Mouse (Mus musculus) E14TG2a.4 (cell line): ENCODE data around the gene Gabarapl2.
A peak's percentile ranks its signal among the peaks of the same experiment; 100 is the strongest.

ENCODE experiments used
- H3K27me3 ChIP-seq: 2 replicates; pipeline ENCODE4 v1.6.1; 2014; ENCODE audit warnings: low read length, control low read depth; ENCODE audit not compliant: insufficient read depth
- H3K36me3 ChIP-seq: 2 replicates; pipeline ENCODE4 v1.6.1; 2014; ENCODE audit warnings: low read length, control low read depth; ENCODE audit not compliant: insufficient read depth
- H3K4me1 ChIP-seq: replicated peaks from 2 replicates; pipeline ENCODE4 v1.6.1; 2014; ENCODE audit warnings: low read depth, low read length, control low read depth
- H3K4me3 ChIP-seq: replicated peaks from 2 replicates; pipeline ENCODE4 v1.5.1; 2014; ENCODE audit warnings: mild to moderate bottlenecking, low read length
- H3K9me3 ChIP-seq: 2 replicates; pipeline ENCODE4 v1.6.1; 2014; ENCODE audit warnings: low read length, control low read depth
- CTCF ChIP-seq: conservative IDR thresholded peaks from 2 replicates; pipeline ENCODE4 v1.5.1; 2014; ENCODE audit warnings: low read length
- NANOG ChIP-seq: IDR thresholded peaks from 2 replicates; pipeline ENCODE4 v1.6.1; 2014; ENCODE audit warnings: borderline replicate concordance, low read length, mixed read lengths
- POU5F1 ChIP-seq: IDR thresholded peaks from 2 replicates; pipeline ENCODE4 v1.6.1; 2014; ENCODE audit warnings: low read length, borderline replicate concordance

Gabarapl2 gene

DNA sequence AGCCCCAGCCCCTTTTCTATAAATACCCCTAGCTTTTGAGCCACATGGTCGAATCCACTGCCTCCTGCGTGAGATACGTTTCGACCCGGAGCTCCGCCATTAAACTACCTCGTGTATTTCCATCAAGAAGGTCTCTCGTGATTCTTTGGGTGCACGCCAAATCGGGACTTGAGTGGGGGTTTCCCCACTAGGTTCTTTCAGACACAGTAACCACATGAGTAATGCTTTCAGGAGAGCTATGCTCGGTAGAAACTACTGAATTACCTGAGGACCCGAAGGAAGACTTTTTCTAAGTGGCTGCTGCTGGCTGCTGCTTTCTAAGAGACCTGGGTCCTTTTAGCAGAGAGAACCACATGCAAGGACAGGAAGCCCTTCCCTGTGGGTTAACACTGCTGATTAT lies 33.6 kb downstream of the Gabarapl2 start:
- peaks cover 16% of the 10 kb centered on the region for H3K9me3 ChIP-seq
- H3K36me3 ChIP-seq, result peaks cover 89% of the 10 kb centered on the region
- no peaks in the 10 kb centered on the region for H3K27me3 ChIP-seq
- H3K4me3 ChIP-seq, result no peak overlapping the region
- TF ChIP-seq NANOG, result no peak
- TF ChIP-seq POU5F1, result no peak
- TF ChIP-seq CTCF, result no peak
- peaks cover 43% of the 10 kb centered on the region for H3K4me1 ChIP-seq

DNA sequence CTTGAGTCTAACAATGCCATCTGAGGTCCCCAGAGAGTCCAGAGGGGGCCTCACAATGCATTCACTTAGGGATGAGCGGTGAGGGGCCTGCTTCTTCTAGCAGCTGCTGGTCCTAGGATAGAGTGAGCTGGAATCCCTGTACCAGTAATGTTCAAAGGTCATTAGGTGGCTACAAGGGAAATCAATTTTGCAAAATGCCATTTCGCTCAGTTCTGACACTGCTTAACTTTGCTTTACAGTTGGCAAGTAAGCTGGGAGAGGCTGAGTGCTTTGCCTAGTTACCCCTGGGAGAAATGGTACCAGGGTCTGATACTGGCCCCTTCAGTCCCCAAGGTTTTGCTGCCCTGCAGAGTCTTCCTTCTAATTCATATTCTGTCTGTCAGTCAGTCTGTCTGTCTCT lies 35.2 kb downstream of the Gabarapl2 start:
- Histone ChIP-seq H3K4me1 (peaks cover 28% of the 10 kb centered on the region), H3K27me3 (no peaks in the 10 kb centered on the region), H3K9me3 (peaks cover 16% of the 10 kb centered on the region), H3K36me3 (peaks cover 96% of the 10 kb centered on the region), H3K4me3 (no peak overlapping the region)
- no peak for TF ChIP-seq CTCF
- TF ChIP-seq POU5F1, result no peak
- no peak for TF ChIP-seq NANOG

DNA sequence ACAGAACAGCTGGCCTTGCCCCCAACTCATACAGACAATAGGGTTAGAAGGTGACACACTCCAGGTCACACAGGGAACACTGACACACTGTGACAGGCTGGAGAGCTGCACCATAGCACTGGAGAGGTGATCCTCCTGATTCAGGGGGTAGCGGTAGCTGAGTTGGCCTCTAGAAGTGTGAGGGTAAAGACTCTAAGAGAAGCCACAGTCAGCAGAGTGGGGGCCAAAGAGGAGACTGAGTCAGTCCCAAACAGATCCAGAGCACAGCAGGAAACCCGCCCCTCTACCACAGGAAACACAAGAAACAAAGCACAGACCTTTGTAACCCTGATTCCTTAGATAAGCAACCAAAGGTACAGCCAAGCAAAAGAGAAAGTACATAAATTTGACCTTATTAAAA lies 35.8 kb downstream of the Gabarapl2 start:
- H3K27me3 ChIP-seq, result no peaks in the 10 kb centered on the region
- H3K36me3 ChIP-seq, result peaks cover 95% of the 10 kb centered on the region
- H3K4me1 ChIP-seq, result peaks cover 28% of the 10 kb centered on the region
- no peak overlapping the region for H3K4me3 ChIP-seq
- peaks cover 16% of the 10 kb centered on the region for H3K9me3 ChIP-seq
- TF ChIP-seq CTCF, result no peak
- no peak for TF ChIP-seq NANOG
- no peak for TF ChIP-seq POU5F1

GRCm38 (mm10) chr8:111978147-111978546 lies 37.6 kb downstream of the Gabarapl2 start:
- peaks cover 15% of the 10 kb centered on the region for H3K9me3 ChIP-seq
- peaks cover 97% of the 10 kb centered on the region for H3K36me3 ChIP-seq
- H3K4me3 ChIP-seq, result no peak overlapping the region
- peaks cover 41% of the 10 kb centered on the region for H3K4me1 ChIP-seq
- no peaks in the 10 kb centered on the region for H3K27me3 ChIP-seq
- TF ChIP-seq POU5F1, result no peak
- no peak for TF ChIP-seq CTCF
- no peak for TF ChIP-seq NANOG

DNA sequence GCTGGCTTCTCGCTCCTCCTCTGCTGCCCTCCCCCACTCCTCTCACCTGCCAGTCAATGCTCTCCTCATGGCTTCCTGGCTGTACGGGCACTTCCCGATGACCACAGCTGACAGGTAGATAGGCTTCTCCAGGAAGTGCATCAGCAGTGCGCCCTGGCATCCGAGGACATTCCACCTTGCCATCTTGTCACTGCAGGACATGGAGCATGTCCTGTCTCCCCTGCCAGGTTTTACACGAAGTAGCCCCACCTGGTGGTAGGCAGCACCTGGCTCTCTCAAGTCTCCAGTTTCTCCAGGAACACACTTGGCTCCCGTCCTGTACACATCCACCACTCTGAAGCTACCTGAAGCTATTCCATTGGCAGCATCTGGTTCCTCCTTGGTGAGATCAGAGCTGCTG lies 41.6 kb downstream of the Gabarapl2 start:
- TF ChIP-seq POU5F1 (no peak), NANOG (no peak), CTCF (peak; percentile 58)
- Histone ChIP-seq H3K9me3 (no peaks in the 10 kb centered on the region), H3K4me3 (no peak overlapping the region), H3K4me1 (peaks cover 40% of the 10 kb centered on the region), H3K27me3 (no peaks in the 10 kb centered on the region), H3K36me3 (peaks cover 95% of the 10 kb centered on the region)

DNA sequence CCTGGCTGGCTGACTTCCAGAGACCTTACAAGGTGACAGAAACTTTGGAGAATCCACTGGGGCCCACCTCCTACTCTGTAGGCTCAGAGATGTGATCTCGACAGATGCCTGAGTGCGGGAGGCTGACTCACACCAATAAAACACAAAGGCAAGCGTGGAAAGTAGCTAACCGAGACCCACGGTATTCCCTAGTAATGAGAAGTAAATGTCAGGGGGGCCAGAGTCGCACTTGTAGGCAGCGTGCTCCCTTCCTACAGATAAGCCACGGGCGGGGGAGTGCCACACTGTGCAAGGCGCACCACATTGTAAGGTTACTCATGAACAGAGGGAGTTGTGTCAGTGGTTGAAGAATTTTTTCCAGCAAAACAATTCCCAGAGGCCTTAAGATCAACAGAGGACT lies 44.0 kb downstream of the Gabarapl2 start:
- peaks cover 97% of the 10 kb centered on the region for H3K36me3 ChIP-seq
- H3K4me3 ChIP-seq, result no peak overlapping the region
- TF ChIP-seq POU5F1, result no peak
- no peak for TF ChIP-seq CTCF
- TF ChIP-seq NANOG, result no peak
- peaks cover 36% of the 10 kb centered on the region for H3K4me1 ChIP-seq
- H3K9me3 ChIP-seq, result no peaks in the 10 kb centered on the region
- H3K27me3 ChIP-seq, result no peaks in the 10 kb centered on the region

DNA sequence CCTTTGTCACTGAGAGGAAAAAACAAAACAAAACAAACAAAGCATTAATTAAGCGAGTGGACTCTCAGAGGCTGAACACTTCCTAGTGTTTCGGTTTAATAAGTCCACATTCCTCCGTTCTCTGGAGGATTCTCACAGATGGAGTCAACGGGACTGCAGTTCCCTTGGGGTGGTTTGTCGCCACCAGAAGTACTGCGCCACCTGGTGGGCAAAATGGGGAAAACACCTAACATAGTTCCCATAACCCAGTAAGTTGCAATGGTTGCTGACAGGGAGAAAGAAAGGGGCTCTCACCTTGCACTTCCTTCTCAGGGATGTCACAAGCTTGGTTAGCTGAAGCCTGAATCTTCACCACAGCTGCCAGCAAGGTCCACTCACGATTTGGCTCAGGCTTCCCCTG lies 49.4 kb downstream of the Gabarapl2 start:
- TF ChIP-seq POU5F1, result no peak
- TF ChIP-seq CTCF, result peak; percentile 83
- Histone ChIP-seq H3K36me3 (peaks cover 76% of the 10 kb centered on the region), H3K4me1 (peaks cover 53% of the 10 kb centered on the region), H3K4me3 (peak overlapping the region; percentile 56), H3K9me3 (no peaks in the 10 kb centered on the region), H3K27me3 (no peaks in the 10 kb centered on the region)

- peaks cover 49% of the 10 kb centered on the region for H3K4me1 ChIP-seq
- no peak for TF ChIP-seq CTCF
- TF ChIP-seq POU5F1, result no peak
- no peak for TF ChIP-seq NANOG
- no peaks in the 10 kb centered on the region for H3K27me3 ChIP-seq
These were observed 50.8 kb downstream of the Gabarapl2 start for GRCm38 (mm10) chr8:111991278-111991677.

DNA sequence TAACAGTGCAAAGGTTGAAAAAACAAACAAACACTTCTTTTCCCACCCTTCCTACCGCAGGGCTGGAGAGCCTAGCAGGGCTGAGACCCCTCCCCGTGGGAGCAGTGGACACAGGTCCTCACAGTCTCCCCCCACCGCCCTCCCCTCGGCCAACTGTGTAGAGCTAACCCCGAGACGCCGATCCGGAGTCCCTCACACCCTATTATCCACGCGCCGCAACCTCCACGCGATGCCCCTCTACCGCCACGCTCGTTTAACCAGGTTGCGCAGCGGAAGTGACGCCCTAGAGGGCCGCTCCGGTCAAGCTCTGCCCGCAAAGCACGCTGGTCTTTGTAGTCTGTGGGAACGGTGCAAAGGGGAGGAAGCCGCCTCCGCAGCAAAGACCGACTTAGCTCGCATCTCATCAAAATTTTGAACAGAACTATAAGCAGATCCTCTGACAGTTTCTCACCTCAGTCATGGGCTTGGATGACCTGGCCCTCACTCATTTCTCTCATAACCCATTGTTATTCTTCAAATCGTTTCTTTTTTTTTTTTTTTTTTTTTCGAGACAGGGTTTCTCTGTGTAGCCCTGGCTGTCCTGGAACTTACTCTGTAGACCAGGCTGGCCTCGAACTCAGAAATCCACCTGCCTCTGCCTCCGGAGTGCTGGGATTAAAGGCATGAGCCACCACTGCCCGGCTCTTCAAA lies 51.7 kb downstream of the Gabarapl2 start, which contains the start of gene Adat1:
Adat1 (minus strand) TSS at position 290 of the 690 bp plus-strand sequence.
- Histone ChIP-seq H3K9me3 (no peaks in the 10 kb centered on the region), H3K4me1 (peaks cover 56% of the 10 kb centered on the region), H3K27me3 (no peaks in the 10 kb centered on the region), H3K36me3 (peaks cover 78% of the 10 kb centered on the region), H3K4me3 (peak within 1 kb of the TSS; percentile 99)
- TF ChIP-seq NANOG (no peak), CTCF (no peak), POU5F1 (no peak)

More at GRCm38 (mm10) chr8:111991278-111991677, 50.8 kb downstream of the Gabarapl2 start:
- Histone ChIP-seq H3K36me3 (peaks cover 76% of the 10 kb centered on the region), H3K9me3 (no peaks in the 10 kb centered on the region), H3K4me3 (peak overlapping the region; percentile 99)
